Mouse (Mus musculus) MEL (cell line): ENCODE measurements around the gene Snrpd2.

Experiments
- CTCF ChIP-seq, 3 experiments: IDR thresholded peaks in 2 of 3; conservative IDR thresholded peaks in 1 of 3; 2 replicates each; pipeline ENCODE4 v1.5.1; 2011 to 2012; ENCODE audit warnings: low read length in 3 of 3, low read depth in 2 of 3, mild to moderate bottlenecking in 2 of 3, improper control_type of control experiment in 1 of 3, inconsistent platforms in 1 of 3, mixed read lengths in 1 of 3, moderate library complexity in 1 of 3; ENCODE audit not compliant: control insufficient read depth in 1 of 3, insufficient read depth in 1 of 3, poor library complexity in 1 of 3, severe bottlenecking in 1 of 3
- EP300 ChIP-seq, 2 experiments: IDR thresholded peaks; 2 replicates each; pipeline ENCODE4 v1.6.1; 2011; ENCODE audit warnings: improper control_type of control experiment in 2 of 2, low read length in 2 of 2, low read depth in 1 of 2, mild to moderate bottlenecking in 1 of 2
- ETS1 ChIP-seq: IDR thresholded peaks from 2 replicates; pipeline ENCODE4 v1.6.1; 2012; ENCODE audit warnings: low read depth, mild to moderate bottlenecking, inconsistent platforms, low read length, improper control_type of control experiment, moderate library complexity
- GATA1 ChIP-seq: IDR thresholded peaks from 2 replicates; pipeline ENCODE4 v1.6.1; 2011; ENCODE audit warnings: low read depth, low read length, improper control_type of control experiment
- KAT2A ChIP-seq: conservative IDR thresholded peaks from 2 replicates; pipeline ENCODE4 v1.6.1; 2012; ENCODE audit warnings: low read depth, low read length, improper control_type of control experiment, inconsistent platforms
- MXI1 ChIP-seq: IDR thresholded peaks from 2 replicates; pipeline ENCODE4 v1.6.1; 2011; ENCODE audit warnings: mild to moderate bottlenecking, low read depth, low read length, improper control_type of control experiment
- POLR2A ChIP-seq, 2 experiments: IDR thresholded peaks; 2 replicates each; pipeline ENCODE4 v1.6.1; 2011 to 2012; ENCODE audit warnings: low read length in 2 of 2, mild to moderate bottlenecking in 2 of 2, control low read depth in 1 of 2, improper control_type of control experiment in 1 of 2, low read depth in 1 of 2, moderate library complexity in 1 of 2; ENCODE audit not compliant: control insufficient read depth in 1 of 2, insufficient read depth in 1 of 2, poor library complexity in 1 of 2
- POLR2AphosphoS2 ChIP-seq: IDR thresholded peaks from 2 replicates; pipeline ENCODE4 v1.6.1; 2011; ENCODE audit warnings: low read length, improper control_type of control experiment
- USF1 ChIP-seq: IDR thresholded peaks from 2 replicates; pipeline ENCODE4 v1.6.1; 2014; ENCODE audit warnings: low read depth, mild to moderate bottlenecking, inconsistent platforms, low read length, improper control_type of control experiment, moderate library complexity

- TF ChIP-seq MXI1 (no peak; the same call in 1 of the 2 replicates), CTCF (IDR thresholded peaks at IDR 0.05 in 2 of 3, conservative IDR thresholded peaks at IDR 0.05 in 1 of 3; ENCODE audit: control insufficient read depth in 1 of 3, insufficient read depth in 1 of 3, low read depth in 2 of 3, low read length in 3 of 3, poor library complexity in 1 of 3, severe bottlenecking in 1 of 3) (0 out of 6 replicates have a peak, but pooled peaks of 1 of the 3 experiments have one; percentile 8), EP300 (IDR thresholded peaks at IDR 0.05; ENCODE audit: low read depth in 1 of 2, low read length in 2 of 2) (no peak), POLR2A (IDR thresholded peaks at IDR 0.05; ENCODE audit: control insufficient read depth in 1 of 2, insufficient read depth in 1 of 2, low read depth in 1 of 2, low read length in 2 of 2, poor library complexity in 1 of 2) (peak; percentile 72 to 83), KAT2A (0 out of 2 replicates have a peak, but pooled peaks have one; percentile 41), USF1 (0 out of 2 replicates have a peak, but pooled peaks have one; percentile 13), GATA1 (no peak), ETS1 (peak; percentile 46), POLR2AphosphoS2 (no peak)
These were observed 514 bp upstream of the Snrpd2 start, which contains the start of gene Qpctl for GRCm38 (mm10) chr7:19148875-19149541.
